Mouse (Mus musculus): Measurements from ENCODE around the gene Ifitm1.

DNA sequence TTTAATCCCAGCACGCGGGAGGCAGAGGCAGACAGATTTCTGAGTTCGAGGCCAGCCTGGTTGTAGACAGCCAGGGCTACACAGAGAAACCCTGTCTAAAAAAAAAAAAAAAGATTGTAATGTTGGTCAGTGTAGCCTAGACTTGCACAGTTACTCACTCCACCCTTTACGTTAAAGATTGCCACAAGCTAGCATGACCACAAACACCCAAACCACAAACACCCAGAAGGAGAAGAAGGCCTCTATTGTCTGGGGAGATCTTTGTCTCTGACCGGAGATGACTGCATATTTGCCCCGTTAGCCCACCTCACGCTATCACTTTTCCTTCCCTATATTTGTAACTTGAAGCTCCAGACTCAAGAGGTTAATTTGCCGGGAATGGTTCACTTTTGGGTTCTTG is 14.7 kb downstream of the Ifitm1 start:
- TF ChIP-seq CTCF (conservative IDR thresholded peaks at IDR 0.05; ENCODE audit: low read length) (no peak), NANOG (IDR thresholded peaks at IDR 0.05; ENCODE audit: borderline replicate concordance, low read length) (no peak)

Data from E14TG2a.4 (cell line).